Comparison of ENCODE assay signal across 14 mouse cellular contexts in genomic region chr15:7289516-7289915, GRCm38 (mm10).
DNase-seq lines count a peak whose midpoint lies in the region; ATAC-seq lines count a peak whose summit lies in the region.
"Had no signal": no experiment of that assay in that cellular context is flagged by ENCODE, and none has a peak within 500 bp of the region (broad histone marks: within the 10 kb centered on the region; RNA-seq: fewer than 3 reads in every experiment).

No protein-coding gene starts in this region.

- intact Hi-C loops in heart, postnatal 10 days (cut with DNase I) = no loop called here

- DNase-seq in adrenal gland, postnatal 25 days = peak; percentile 3
- no peak for DNase-seq in adrenal gland, adult 8-10 months
- peak; percentile 11 for DNase-seq in ovary, adult 18-20 months (ENCODE audit: low spot score)
- no peak for DNase-seq in ovary, postnatal 10 days (ENCODE audit: low spot score)
- peak; percentile 11 to 16 for DNase-seq in heart, postnatal 10 days
- no peak for DNase-seq in liver
- no peak for DNase-seq in embryo, embryonic 9.5 days (ENCODE audit: extremely low spot score)
- DNase-seq: kidney, adult 2 months; layer of hippocampus, adult 9-11 months; spleen, adult 18-20 months; thymus, postnatal 14 days had no signal

- no peak for ATAC-seq in cerebellum, adult (ENCODE audit: insufficient number of reproducible peaks, low FRiP score, low TSS enrichment)
- ATAC-seq: forebrain, embryonic 13.5 days; liver, embryonic 12.5 days had no signal

Comparison
In these comparisons a context has a peak if more than half of its experiments do, and no peak if none do; other contexts are left out.
1. DNase-seq: peak in adrenal gland, postnatal 25 days (single experiment), ovary, adult 18-20 months (single experiment) and heart, postnatal 10 days (2 of 2); none in adrenal gland, adult 8-10 months (single experiment), ovary, postnatal 10 days (single experiment), liver (single experiment) and embryo, embryonic 9.5 days (single experiment).